Mouse (Mus musculus) left cerebral cortex, postnatal 4 days (tissue): ENCODE results near the gene Arid3a. TPM values are rescaled to one million over a fixed set of nuclear protein-coding genes. Genes with fewer than 3 reads are reported as not detected.

Experiments
- DNase-seq: peaks from one replicate; pipeline ENCODE4 v3.0.0-alpha.2; 2022
- intact Hi-C: fragments of 180-260 bp; cut with DNase I; formaldehyde crosslinking; loops from one replicate; pipeline ENCODE4 v1.15.1; 2025
- total RNA-seq, 2 experiments: library from RNA; stranded (reverse); gene quantifications; 2 replicates each; pipeline ENCODE4 v1.2.3; 2021

The Arid3a gene
- total RNA-seq, 2 experiments from 2014 or later: 6.3 to 9.5 TPM

DNA sequence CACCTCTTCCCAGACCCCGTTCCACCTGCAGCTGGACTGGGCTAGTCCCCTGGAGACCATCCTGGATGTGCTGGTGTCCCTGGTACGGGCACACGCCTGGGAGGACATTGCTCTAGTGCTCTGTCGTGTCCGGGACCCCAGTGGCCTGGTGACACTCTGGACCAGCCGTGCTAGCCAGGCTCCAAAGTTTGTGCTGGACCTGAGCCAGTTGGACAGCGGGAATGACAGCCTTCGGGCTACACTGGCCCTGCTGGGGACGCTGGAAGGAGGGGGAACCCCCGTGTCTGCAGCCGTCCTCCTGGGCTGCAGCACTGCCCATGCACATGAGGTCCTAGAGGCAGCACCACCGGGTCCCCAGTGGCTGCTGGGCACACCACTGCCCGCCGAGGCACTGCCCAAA, 46.0 kb downstream of the Arid3a start:
- intact Hi-C loops: no loop called here
- DNase-seq: no peak

GRCm38 (mm10) chr10:79974087-79974486, 47.2 kb downstream of the Arid3a start:
- DNase-seq: no peak
- intact Hi-C loops: no loop called here

DNA sequence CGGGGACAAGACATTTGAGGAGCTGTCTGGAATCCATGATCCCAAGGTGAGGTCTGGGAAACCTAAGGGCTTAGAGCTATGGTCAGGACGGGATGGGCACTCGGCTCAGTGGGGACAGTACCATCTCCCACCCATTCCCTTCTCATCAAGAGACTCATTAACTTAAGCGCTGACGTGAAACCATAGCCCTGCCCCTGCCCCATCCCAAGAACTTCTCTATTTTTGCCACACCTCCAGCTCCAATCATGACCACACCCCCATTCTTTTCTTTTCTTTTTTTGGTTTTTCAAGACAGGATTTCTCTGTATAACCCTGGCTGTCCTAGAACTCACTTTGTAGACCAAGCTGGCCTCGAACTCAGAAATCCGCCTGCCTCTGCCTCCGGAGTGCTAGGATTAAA, 47.8 kb downstream of the Arid3a start:
- intact Hi-C loops: no loop called here
- no peak for DNase-seq

- intact Hi-C loops: no loop called here
- no peak for DNase-seq
These were observed 49.4 kb downstream of the Arid3a start for GRCm38 (mm10) chr10:79976071-79976721.

DNA sequence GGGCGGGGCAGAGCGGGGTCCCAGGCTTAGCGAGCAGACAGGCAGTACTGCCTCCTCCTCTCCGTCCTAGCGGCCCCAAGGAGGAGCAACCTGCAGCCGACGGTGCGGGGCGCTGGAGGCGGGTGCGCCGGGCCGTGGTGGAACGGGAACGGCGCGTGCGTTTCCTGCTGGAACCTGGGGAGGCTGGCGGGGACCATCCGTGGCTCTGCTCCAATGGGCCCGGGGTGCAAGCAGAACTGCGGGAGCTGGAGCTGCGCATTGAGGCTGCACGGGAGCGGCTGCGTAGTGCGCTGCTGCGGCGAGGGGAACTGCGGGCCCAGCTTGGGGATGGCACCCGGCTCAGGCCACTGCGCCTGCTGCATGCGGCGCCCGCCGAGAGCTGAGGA, 49.9 kb downstream of the Arid3a start:
- no peak for DNase-seq
- intact Hi-C loops: no loop called here

GRCm38 (mm10) chr10:79977324-79977723, 50.5 kb downstream of the Arid3a start:
- DNase-seq: no peak
- intact Hi-C loops: no loop called here

DNA sequence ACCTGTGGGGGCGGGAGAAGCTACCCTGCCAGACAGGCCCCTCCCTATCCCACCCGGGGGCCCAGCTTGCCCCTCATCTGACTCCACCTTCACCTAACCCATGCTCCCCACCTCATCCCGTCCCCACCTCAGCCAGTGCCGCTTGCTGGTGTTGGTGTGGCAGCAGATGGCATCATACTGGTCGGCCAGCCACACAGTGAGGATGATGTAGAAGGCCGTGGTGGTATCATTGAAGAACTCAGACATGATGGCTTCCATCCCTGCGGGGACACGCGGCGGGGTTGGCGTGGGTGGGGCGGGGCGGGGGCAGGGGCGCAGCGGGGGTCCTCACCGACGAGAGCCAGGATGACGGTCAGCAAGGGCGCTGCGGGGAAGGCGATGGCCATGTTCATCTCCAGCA, 51.2 kb downstream of the Arid3a start:
- intact Hi-C loops: no loop called here
- DNase-seq: no peak

DNA sequence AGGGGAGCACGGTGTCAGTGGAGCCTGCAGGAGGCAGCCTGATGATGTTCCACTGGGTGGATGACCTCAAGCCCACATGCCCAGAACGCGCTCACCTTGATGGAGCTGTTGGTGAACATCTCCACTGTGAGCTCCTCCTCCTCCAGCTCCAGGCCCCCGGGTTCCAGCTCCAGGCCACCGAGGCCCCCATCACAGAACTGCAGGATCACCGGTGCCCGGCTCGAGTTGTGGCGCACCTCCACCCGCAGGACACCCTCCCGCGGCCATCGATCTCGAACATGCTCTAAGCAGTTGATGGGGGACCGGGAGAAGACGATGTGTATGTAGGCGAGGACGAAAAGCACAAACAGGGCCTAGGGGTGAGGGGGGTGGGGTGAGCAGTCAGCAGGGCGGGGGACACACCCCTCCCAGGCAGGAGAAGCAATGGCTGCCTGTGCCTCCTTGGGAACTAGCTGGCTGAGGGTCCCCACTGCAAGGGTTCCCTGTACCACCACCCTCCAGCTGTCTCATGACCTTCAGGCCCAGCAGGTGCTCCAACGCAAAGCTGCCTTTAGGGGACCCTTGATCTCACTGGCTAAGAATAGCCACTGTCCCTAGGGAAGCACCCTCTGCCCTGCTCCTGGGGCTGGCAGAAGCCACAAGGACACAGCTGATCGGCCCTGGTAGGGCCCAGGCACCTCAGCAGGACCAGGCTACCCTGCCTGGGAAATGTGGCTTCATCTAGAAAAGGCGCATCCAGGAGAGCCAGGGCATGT, 52.7 kb downstream of the Arid3a start:
- intact Hi-C loops: loop anchor here (10.0 kb wide), 1 partner anchor 135 kb away; the partner anchor contains the start of gene Stk11
- no peak for DNase-seq

DNA sequence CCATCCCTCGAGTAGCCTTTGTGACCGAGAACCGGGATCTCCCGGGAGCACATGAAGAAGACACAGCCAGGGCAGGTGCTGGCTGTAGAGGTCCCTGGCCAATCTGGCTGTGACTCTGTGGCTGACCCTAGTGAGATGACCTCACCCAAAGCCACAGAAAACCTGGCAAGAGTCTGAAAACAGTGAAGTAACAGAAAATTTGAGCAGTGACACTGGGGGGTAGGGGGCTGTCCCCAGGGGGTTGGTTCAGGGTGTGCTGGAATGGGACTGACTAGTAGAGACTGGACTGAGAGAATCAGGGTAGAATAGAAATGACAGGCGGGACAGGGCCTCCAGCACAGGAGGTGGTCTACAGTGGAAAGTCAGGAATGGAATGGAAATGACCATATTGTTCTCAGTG, 56.4 kb downstream of the Arid3a start:
- no peak for DNase-seq
- intact Hi-C loops: loop anchor here (10.0 kb wide), 1 partner anchor 132 kb away; the partner anchor contains the start of gene Stk11

- intact Hi-C loops: loop anchor here (10.0 kb wide), 1 partner anchor 131 kb away; the partner anchor contains the start of gene Stk11
- peak; percentile 59 for DNase-seq
These were observed 56.8 kb downstream of the Arid3a start for GRCm38 (mm10) chr10:79983670-79984069.

DNA sequence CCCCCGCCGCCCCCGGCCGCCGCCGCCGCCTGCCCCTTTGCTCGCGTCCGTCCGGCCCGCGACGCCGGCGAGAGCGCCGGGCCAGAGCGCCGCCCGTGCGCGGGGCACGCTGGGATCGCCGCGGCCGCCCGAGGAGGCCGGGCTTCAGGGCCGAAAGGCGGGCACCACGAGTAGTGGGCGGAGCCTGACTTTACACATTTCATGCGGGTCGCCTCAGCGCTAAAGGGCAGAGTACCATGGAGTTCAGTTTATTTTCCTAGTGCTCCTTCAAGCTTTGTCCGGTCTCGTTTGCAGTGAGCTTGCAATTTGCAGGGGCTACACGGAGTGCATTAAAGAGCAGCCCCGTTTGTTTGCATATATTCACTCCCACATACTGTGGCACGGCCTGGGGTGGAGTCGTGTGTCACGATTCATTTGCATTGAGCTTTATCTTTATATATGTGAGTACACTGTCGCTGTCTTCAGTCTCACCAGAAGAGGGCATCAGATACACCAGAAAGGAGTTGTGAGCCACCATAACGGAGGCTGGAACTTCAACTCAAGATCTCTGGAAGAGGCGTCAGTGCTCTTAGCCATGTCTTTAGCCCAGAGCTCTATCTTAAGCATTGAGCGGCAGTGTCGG, 57.5 kb downstream of the Arid3a start, which contains the start of gene Tmem259:
Gene Tmem259, minus strand, starts transcription at position 136 of the 622 bp plus-strand sequence.
- DNase-seq: peak; percentile 87
- intact Hi-C loops: loop anchor here (10.0 kb wide), 1 partner anchor 130 kb away; the partner anchor contains the start of gene Stk11

DNA sequence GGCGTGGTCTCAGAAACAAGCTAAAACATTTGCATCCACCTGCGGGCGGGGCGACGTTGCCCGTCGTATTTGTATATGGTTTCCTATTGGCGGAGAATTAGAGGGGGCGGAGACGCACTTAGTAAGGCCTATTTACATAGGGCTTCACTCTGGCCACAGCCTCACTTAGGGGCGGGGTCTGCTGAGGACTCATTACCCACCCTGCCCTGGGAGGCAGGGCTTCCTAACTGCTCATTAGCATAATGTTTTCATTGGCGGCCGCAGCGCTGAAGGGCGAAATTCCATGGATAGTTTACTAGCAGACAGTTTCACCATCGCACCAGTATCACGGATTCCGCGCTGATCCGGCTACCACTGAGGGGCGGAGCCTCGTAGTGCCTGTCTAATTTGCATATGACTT, 58.0 kb downstream of the Arid3a start:
- DNase-seq: peak; percentile 97
- intact Hi-C loops: loop anchor here (10.0 kb wide), 1 partner anchor 130 kb away; the partner anchor contains the start of gene Stk11

DNA sequence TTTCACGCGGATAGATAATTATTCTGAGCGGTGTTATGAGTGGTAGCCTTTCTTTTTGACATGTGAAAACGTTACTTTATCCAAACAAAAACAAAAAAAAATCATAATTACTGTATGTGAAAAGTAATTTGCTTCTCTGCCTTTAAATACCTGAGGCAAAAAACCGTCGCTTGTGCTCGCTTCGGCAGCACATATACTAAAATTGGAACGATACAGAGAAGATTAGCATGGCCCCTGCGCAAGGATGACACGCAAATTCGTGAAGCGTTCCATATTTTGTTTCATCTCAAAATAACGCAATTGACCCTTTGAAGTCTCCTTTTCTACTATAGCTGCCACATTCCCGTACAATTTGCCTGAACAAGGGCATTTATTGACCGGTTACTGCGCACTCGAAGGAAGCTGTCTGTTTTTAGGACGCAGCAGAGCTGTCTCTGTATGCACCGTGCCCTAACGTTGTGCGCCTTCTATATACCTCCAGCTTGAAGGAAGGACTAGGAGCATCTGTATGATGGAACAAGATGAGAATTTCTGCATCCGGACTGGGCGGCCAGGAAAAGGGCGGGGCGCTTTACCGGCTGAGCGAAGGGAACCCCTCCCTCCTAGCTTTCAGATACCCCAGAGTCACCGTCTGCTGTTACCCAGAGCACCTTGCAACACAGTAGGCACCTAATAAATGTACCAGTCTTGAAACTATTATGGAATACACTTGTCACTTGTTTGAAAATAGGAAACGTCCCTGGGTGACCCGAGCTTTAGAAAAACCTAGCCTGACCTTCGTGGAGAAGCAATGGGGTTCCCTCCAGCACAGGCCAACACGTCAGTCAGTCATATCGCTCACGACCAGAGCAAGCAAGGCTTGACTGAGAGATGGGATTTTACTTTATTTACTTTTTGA, 58.7 kb downstream of the Arid3a start:
- intact Hi-C loops: loop anchor here (10.0 kb wide), 1 partner anchor 129 kb away; the partner anchor contains the start of gene Stk11

GRCm38 (mm10) chr10:79986232-79986878, 59.5 kb downstream of the Arid3a start:
- intact Hi-C loops: loop anchor here (10.0 kb wide), 1 partner anchor 128 kb away; the partner anchor contains the start of gene Stk11
- DNase-seq: no peak

More for the DNA sequence above, 58.7 kb downstream of the Arid3a start:
- DNase-seq: peak; percentile 52

DNA sequence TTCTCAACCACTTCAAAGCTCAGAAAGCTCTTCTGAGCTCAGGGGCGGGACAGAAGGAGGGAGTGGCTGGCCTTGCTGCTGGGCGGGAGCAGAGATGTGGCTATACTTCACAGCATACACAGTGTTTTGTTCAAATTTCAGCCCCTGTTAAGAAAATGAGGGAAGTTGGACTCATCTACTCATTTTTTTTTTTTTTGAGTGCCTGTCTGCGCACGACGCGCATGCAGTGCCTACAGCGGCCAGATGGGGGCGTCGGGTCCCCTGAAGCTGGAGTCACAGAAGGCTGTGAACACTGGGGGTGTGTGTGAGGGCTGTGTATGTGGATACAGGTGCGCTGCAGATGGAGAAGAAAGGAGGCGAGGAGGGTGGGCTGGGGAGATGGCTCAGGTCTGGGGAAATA, 60.1 kb downstream of the Arid3a start:
- peak; percentile 91 for DNase-seq
- intact Hi-C loops: loop anchor here (10.0 kb wide), 1 partner anchor 128 kb away; the partner anchor contains the start of gene Stk11

DNA sequence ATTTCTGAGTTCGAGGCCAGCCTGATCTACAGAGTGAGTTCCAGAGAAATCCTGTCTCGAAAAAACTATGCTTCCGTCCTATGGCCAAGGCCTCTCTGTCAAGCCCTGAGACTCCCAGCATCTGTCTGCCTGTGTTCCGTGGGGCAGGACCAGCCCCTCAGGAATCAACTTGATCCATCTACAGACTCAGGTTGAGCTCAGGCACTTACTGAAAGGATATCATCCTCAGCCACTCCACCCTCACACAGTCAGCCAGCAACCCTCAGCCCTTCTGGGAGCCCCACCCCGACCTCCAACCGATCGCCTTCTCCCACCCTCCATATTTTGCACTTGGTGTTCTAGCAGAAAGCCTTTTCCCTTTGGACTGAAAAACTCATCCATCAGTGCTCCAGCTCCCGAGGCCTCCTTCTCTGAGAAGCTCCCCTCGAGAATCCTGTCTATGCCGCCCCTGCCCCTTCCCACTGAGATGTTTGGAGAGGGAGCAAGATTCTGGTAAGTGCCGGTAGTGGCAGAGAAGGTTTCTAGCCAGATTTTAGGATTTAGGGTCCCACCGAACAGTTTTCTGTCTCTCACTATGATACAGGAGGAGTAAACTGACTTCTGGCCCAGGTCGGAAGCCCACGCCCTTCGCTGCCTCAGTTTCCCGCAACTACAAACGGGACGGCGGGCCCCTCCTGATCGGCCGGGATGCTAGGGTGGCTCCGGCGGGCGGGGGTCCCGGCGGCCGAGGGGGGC, 61.1 kb downstream of the Arid3a start:
- DNase-seq: no peak
- intact Hi-C loops: loop anchor here (10.0 kb wide), 1 partner anchor 127 kb away; the partner anchor contains the start of gene Stk11

DNA sequence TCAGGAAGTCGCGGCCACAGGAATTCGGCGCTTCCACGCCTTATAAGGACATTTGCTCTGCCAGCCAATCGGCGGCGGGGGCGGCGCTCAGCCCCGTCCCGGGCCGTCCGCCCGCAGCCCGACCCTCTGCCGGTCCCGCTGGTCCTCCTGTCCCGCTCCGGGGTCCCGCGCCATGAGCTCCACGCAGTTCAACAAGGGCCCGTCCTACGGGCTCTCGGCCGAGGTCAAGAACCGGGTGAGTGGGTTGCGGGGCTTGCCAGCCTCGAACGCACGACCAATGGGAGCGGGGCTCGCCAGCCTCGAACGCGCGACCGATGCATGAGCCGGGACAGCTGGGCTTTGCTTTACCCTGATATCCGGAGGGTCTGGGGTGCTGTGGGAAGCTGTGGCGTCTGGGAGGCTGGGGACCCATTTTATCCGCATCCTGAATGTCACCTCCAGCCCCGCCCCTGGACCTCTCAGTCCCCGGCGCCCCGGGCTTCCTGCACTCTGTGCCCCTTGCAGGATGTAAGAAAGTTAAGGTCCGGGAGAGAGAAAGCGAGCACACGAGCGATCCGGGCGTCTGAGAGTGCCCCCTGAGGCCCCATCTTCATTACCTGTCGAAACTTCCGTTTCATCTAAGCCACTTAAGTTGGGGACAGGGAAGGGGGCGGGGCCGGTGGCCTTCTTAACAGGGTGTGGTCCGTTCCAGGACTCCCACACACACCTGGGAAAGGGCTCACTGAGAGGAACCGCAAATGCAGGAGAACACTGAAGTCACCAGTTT, 61.8 kb downstream of the Arid3a start, which contains the start of gene Cnn2:
Gene Cnn2, plus strand, starts transcription at position 79 of the 766 bp plus-strand sequence.
- intact Hi-C loops: loop anchor here (10.0 kb wide), 1 partner anchor 126 kb away; the partner anchor contains the start of gene Stk11
- no peak for DNase-seq
